Mouse (Mus musculus) urinary bladder, postnatal 10 days (tissue): ENCODE data around the gene Mroh7.

ENCODE experiments used
- DNase-seq: peaks from one replicate; pipeline ENCODE4 v3.0.0; 2022; ENCODE audit warnings: low spot score

The Mroh7 gene

DNA sequence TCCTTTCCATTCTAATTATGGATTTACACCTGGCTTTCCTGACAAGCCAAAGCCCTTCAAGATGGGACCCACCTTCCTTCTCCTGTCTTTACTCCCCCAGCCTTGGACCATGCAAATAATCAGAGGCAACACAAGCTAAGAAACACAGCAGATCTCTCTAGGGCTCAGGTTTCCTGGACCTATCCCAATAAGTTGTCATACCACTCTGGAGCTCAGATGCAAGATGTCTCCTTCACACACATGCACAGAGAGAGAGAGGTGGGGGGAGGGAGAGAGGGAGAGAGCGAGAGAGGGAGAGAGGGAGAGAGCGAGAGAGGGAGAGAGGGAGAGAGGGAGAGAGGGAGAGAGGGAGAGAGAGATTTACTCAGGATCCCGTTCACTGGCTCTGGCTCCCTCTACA is 98.4 kb downstream of the Mroh7 start:
- DNase-seq, result no peak
